Mouse (Mus musculus): ENCODE measurements at regions not wholly inside any gene's neighbourhood (a gene's known extent, or its start where the extent isn't known, plus 50 kb on each side); places are given as distances from the start of the nearest gene placed in this dataset.

GRCm38 (mm10) chr14:100437552-100437951, 153.1 kb upstream of the Klf12 start:
- no peaks in the 10 kb centered on the region for H3K4me1 ChIP-seq (ENCODE audit: insufficient read depth)
- H3K27me3 ChIP-seq (ENCODE audit: insufficient read depth, low read length): no peaks in the 10 kb centered on the region
- H3K9ac ChIP-seq: no peak overlapping the region
- H3K9me3 ChIP-seq (ENCODE audit: low read length): no peaks in the 10 kb centered on the region
- ATAC-seq (no peak), DNase-seq (no peak)
- no peaks in the 10 kb centered on the region for H3K36me3 ChIP-seq (ENCODE audit: insufficient read depth)
- H3K4me3 ChIP-seq (ENCODE audit: low read depth, low read length): no peak overlapping the region
- TF ChIP-seq CTCF (IDR thresholded peaks at IDR 0.05; ENCODE audit: low read depth): no peak
- H3K4me2 ChIP-seq (ENCODE audit: low read depth): no peak overlapping the region
- H3K27ac ChIP-seq (ENCODE audit: low read depth, low read length): no peak overlapping the region
- 82% methylated on average over 1 of the region's 1 CpGs for WGBS

- TF ChIP-seq CTCF (IDR thresholded peaks at IDR 0.05; ENCODE audit: low read depth): no peak
- Histone ChIP-seq H3K27me3 (ENCODE audit: insufficient read depth, low read length) (no peaks in the 10 kb centered on the region), H3K9me3 (ENCODE audit: low read length) (no peaks in the 10 kb centered on the region)
Measured at GRCm38 (mm10) chr14:100429662-100430061, 145.2 kb upstream of the Klf12 start.

GRCm38 (mm10) chr14:100426399-100426798, 141.9 kb upstream of the Klf12 start:
- Histone ChIP-seq H3K4me1 (ENCODE audit: insufficient read depth) (no peaks in the 10 kb centered on the region), H3K4me2 (ENCODE audit: low read depth) (no peak overlapping the region), H3K36me3 (ENCODE audit: insufficient read depth) (no peaks in the 10 kb centered on the region), H3K4me3 (ENCODE audit: low read depth, low read length) (no peak overlapping the region), H3K27me3 (ENCODE audit: insufficient read depth, low read length) (no peaks in the 10 kb centered on the region), H3K9me3 (ENCODE audit: low read length) (no peaks in the 10 kb centered on the region), H3K27ac (ENCODE audit: low read depth, low read length) (no peak overlapping the region), H3K9ac (no peak overlapping the region)
- WGBS: 90% methylated on average over 7 of the region's 7 CpGs
- DNase-seq: no peak
- no peak for ATAC-seq
- TF ChIP-seq CTCF (IDR thresholded peaks at IDR 0.05; ENCODE audit: low read depth): no peak

More at GRCm38 (mm10) chr14:100429662-100430061, 145.2 kb upstream of the Klf12 start:
- no peak for DNase-seq
- Histone ChIP-seq H3K4me3 (ENCODE audit: low read depth, low read length) (no peak overlapping the region), H3K36me3 (ENCODE audit: insufficient read depth) (no peaks in the 10 kb centered on the region), H3K9ac (no peak overlapping the region), H3K4me2 (ENCODE audit: low read depth) (no peak overlapping the region), H3K27ac (ENCODE audit: low read depth, low read length) (no peak overlapping the region), H3K4me1 (ENCODE audit: insufficient read depth) (no peaks in the 10 kb centered on the region)
- 87% methylated on average over 4 of the region's 4 CpGs for WGBS
- no peak for ATAC-seq

- ATAC-seq (no peak), DNase-seq (no peak)
- 53% methylated on average over 4 of the region's 4 CpGs for WGBS
- Histone ChIP-seq H3K27ac (ENCODE audit: low read depth, low read length) (no peak overlapping the region), H3K9ac (no peak overlapping the region), H3K4me3 (ENCODE audit: low read depth, low read length) (no peak overlapping the region), H3K4me1 (ENCODE audit: insufficient read depth) (no peaks in the 10 kb centered on the region), H3K27me3 (ENCODE audit: insufficient read depth, low read length) (no peaks in the 10 kb centered on the region), H3K4me2 (ENCODE audit: low read depth) (no peak overlapping the region), H3K36me3 (ENCODE audit: insufficient read depth) (no peaks in the 10 kb centered on the region), H3K9me3 (ENCODE audit: low read length) (no peaks in the 10 kb centered on the region)
- TF ChIP-seq CTCF (IDR thresholded peaks at IDR 0.05; ENCODE audit: low read depth): no peak
Measured at GRCm38 (mm10) chr14:100423790-100424189, 139.3 kb upstream of the Klf12 start.

GRCm38 (mm10) chr14:100421666-100422065, 137.2 kb upstream of the Klf12 start:
- TF ChIP-seq CTCF (IDR thresholded peaks at IDR 0.05; ENCODE audit: low read depth): no peak
- Histone ChIP-seq H3K4me1 (ENCODE audit: insufficient read depth) (no peaks in the 10 kb centered on the region), H3K27me3 (ENCODE audit: insufficient read depth, low read length) (no peaks in the 10 kb centered on the region), H3K4me3 (ENCODE audit: low read depth, low read length) (no peak overlapping the region), H3K9me3 (ENCODE audit: low read length) (no peaks in the 10 kb centered on the region), H3K4me2 (ENCODE audit: low read depth) (no peak overlapping the region), H3K27ac (ENCODE audit: low read depth, low read length) (no peak overlapping the region), H3K36me3 (ENCODE audit: insufficient read depth) (no peaks in the 10 kb centered on the region), H3K9ac (no peak overlapping the region)
- 90% methylated on average over 4 of the region's 4 CpGs for WGBS
- ATAC-seq (no peak), DNase-seq (no peak)

- 72% methylated on average over 4 of the region's 4 CpGs for WGBS
- TF ChIP-seq CTCF (IDR thresholded peaks at IDR 0.05; ENCODE audit: low read depth): no peak
- no peak for ATAC-seq
Measured at GRCm38 (mm10) chr14:100415099-100415498, 130.6 kb upstream of the Klf12 start.

GRCm38 (mm10) chr14:100412211-100412610, 127.7 kb upstream of the Klf12 start:
- WGBS: 74% methylated on average over 1 of the region's 1 CpGs
- Histone ChIP-seq H3K27ac (ENCODE audit: low read depth, low read length) (no peak overlapping the region), H3K9me3 (ENCODE audit: low read length) (no peaks in the 10 kb centered on the region), H3K36me3 (ENCODE audit: insufficient read depth) (no peaks in the 10 kb centered on the region), H3K9ac (no peak overlapping the region), H3K4me2 (ENCODE audit: low read depth) (no peak overlapping the region), H3K27me3 (ENCODE audit: insufficient read depth, low read length) (no peaks in the 10 kb centered on the region), H3K4me1 (ENCODE audit: insufficient read depth) (no peaks in the 10 kb centered on the region), H3K4me3 (ENCODE audit: low read depth, low read length) (no peak overlapping the region)
- DNase-seq: no peak
- TF ChIP-seq CTCF (IDR thresholded peaks at IDR 0.05; ENCODE audit: low read depth): no peak
- no peak for ATAC-seq

More at GRCm38 (mm10) chr14:100415099-100415498, 130.6 kb upstream of the Klf12 start:
- H3K4me3 ChIP-seq (ENCODE audit: low read depth, low read length): no peak overlapping the region
- no peak overlapping the region for H3K4me2 ChIP-seq (ENCODE audit: low read depth)
- H3K4me1 ChIP-seq (ENCODE audit: insufficient read depth): no peaks in the 10 kb centered on the region
- H3K9me3 ChIP-seq (ENCODE audit: low read length): no peaks in the 10 kb centered on the region
- no peaks in the 10 kb centered on the region for H3K36me3 ChIP-seq (ENCODE audit: insufficient read depth)
- no peaks in the 10 kb centered on the region for H3K27me3 ChIP-seq (ENCODE audit: insufficient read depth, low read length)
- H3K9ac ChIP-seq: no peak overlapping the region
- no peak for DNase-seq
- no peak overlapping the region for H3K27ac ChIP-seq (ENCODE audit: low read depth, low read length)

- 87% methylated on average over 5 of the region's 5 CpGs for WGBS
- TF ChIP-seq CTCF (IDR thresholded peaks at IDR 0.05; ENCODE audit: low read depth): no peak
- Histone ChIP-seq H3K9ac (no peak overlapping the region), H3K4me3 (ENCODE audit: low read depth, low read length) (no peak overlapping the region), H3K4me1 (ENCODE audit: insufficient read depth) (no peaks in the 10 kb centered on the region), H3K4me2 (ENCODE audit: low read depth) (no peak overlapping the region), H3K27me3 (ENCODE audit: insufficient read depth, low read length) (no peaks in the 10 kb centered on the region), H3K9me3 (ENCODE audit: low read length) (no peaks in the 10 kb centered on the region), H3K36me3 (ENCODE audit: insufficient read depth) (no peaks in the 10 kb centered on the region), H3K27ac (ENCODE audit: low read depth, low read length) (no peak overlapping the region)
- ATAC-seq (no peak), DNase-seq (no peak)
Measured at GRCm38 (mm10) chr14:100397191-100397590, 112.7 kb upstream of the Klf12 start.
